Mouse (Mus musculus): Measurements from ENCODE around the gene Lamtor1. TPM values are rescaled to one million over a fixed set of nuclear protein-coding genes. Genes with fewer than 3 reads are reported as not detected.

Gene Lamtor1
- polyA plus RNA-seq, 1 experiment from 2014 or later, result 163 TPM

GRCm38 (mm10) chr7:101888460-101888859 is 17.2 kb upstream of the Lamtor1 start:
- Histone ChIP-seq H3K27me3 (ENCODE audit: control insufficient read depth, insufficient read depth, low read depth, low read length) (no peaks in the 10 kb centered on the region), H3K9me3 (ENCODE audit: control insufficient read depth, low read length) (no peaks in the 10 kb centered on the region), H3K4me1 (replicated peaks; ENCODE audit: control insufficient read depth, insufficient read depth, low read length) (no peaks in the 10 kb centered on the region), H3K36me3 (ENCODE audit: control insufficient read depth, insufficient read depth, low read length) (no peaks in the 10 kb centered on the region), H3K4me2 (ENCODE audit: low read depth, low read length) (no peak overlapping the region), H3K27ac (ENCODE audit: low read length) (no peak overlapping the region), H3K9ac (ENCODE audit: low read length) (no peak overlapping the region), H3K4me3 (ENCODE audit: low read length) (no peak overlapping the region)
- ATAC-seq (ENCODE audit: low read depth), result no peak
- WGBS, result 77% methylated on average over 4 of the region's 4 CpGs

GRCm38 (mm10) chr7:101895695-101896094 is 10.0 kb upstream of the Lamtor1 start:
- Histone ChIP-seq H3K36me3 (ENCODE audit: control insufficient read depth, insufficient read depth, low read length) (no peaks in the 10 kb centered on the region), H3K27ac (ENCODE audit: low read length) (no peak overlapping the region), H3K27me3 (ENCODE audit: control insufficient read depth, insufficient read depth, low read depth, low read length) (no peaks in the 10 kb centered on the region), H3K4me1 (replicated peaks; ENCODE audit: control insufficient read depth, insufficient read depth, low read length) (peaks cover 2% of the 10 kb centered on the region; the same call in 1 of the 2 replicates), H3K9me3 (ENCODE audit: control insufficient read depth, low read length) (no peaks in the 10 kb centered on the region), H3K4me2 (ENCODE audit: low read depth, low read length) (peak overlapping the region; percentile 40), H3K4me3 (ENCODE audit: low read length) (peak overlapping the region; percentile 49), H3K9ac (ENCODE audit: low read length) (peak overlapping the region; percentile 42)
- 41% methylated on average over 9 of the region's 9 CpGs for WGBS
- ATAC-seq (ENCODE audit: low read depth), result no peak

GRCm38 (mm10) chr7:101896104-101897066 is 9.3 kb upstream of the Lamtor1 start:
- H3K9me3 ChIP-seq (ENCODE audit: control insufficient read depth, low read length), result no peaks in the 10 kb centered on the region
- H3K27ac ChIP-seq (ENCODE audit: low read length), result peak overlapping the region; percentile 89
- no peaks in the 10 kb centered on the region for H3K27me3 ChIP-seq (ENCODE audit: control insufficient read depth, insufficient read depth, low read depth, low read length)
- H3K9ac ChIP-seq (ENCODE audit: low read length), result peak overlapping the region; percentile 66
- peak overlapping the region; percentile 54 for H3K4me2 ChIP-seq (ENCODE audit: low read depth, low read length)
- H3K4me1 ChIP-seq (replicated peaks; ENCODE audit: control insufficient read depth, insufficient read depth, low read length), result peaks cover 2% of the 10 kb centered on the region; the same call in 1 of the 2 replicates
- WGBS, result under 1% methylated on average over 57 of the region's 57 CpGs
- H3K4me3 ChIP-seq (ENCODE audit: low read length), result peak overlapping the region; percentile 49
- ATAC-seq (ENCODE audit: low read depth), result peak; percentile 98
- H3K36me3 ChIP-seq (ENCODE audit: control insufficient read depth, insufficient read depth, low read length), result no peaks in the 10 kb centered on the region

- H3K9me3 ChIP-seq (ENCODE audit: control insufficient read depth, low read length), result 0 out of 2 replicates have a peak, but pooled peaks cover 3% of the 10 kb centered on the region
- H3K27me3 ChIP-seq (ENCODE audit: control insufficient read depth, insufficient read depth, low read depth, low read length), result no peaks in the 10 kb centered on the region
- peaks cover 3% of the 10 kb centered on the region; the same call in 1 of the 2 replicates for H3K4me1 ChIP-seq (replicated peaks; ENCODE audit: control insufficient read depth, insufficient read depth, low read length)
- no peak for ATAC-seq (ENCODE audit: low read depth)
- no peak overlapping the region for H3K9ac ChIP-seq (ENCODE audit: low read length)
- WGBS, result 84% methylated on average over 16 of the region's 16 CpGs
- H3K36me3 ChIP-seq (ENCODE audit: control insufficient read depth, insufficient read depth, low read length), result no peaks in the 10 kb centered on the region
- H3K4me2 ChIP-seq (ENCODE audit: low read depth, low read length), result no peak overlapping the region
- no peak overlapping the region for H3K27ac ChIP-seq (ENCODE audit: low read length)
- no peak overlapping the region for H3K4me3 ChIP-seq (ENCODE audit: low read length)
Measured at GRCm38 (mm10) chr7:101900331-101901097, 5.2 kb upstream of the Lamtor1 start.

- Histone ChIP-seq H3K4me2 (ENCODE audit: low read depth, low read length) (no peak overlapping the region), H3K9me3 (ENCODE audit: control insufficient read depth, low read length) (0 out of 2 replicates have a peak, but pooled peaks cover 3% of the 10 kb centered on the region), H3K9ac (ENCODE audit: low read length) (no peak overlapping the region), H3K4me3 (ENCODE audit: low read length) (no peak overlapping the region), H3K4me1 (replicated peaks; ENCODE audit: control insufficient read depth, insufficient read depth, low read length) (peaks cover 9% of the 10 kb centered on the region), H3K27ac (ENCODE audit: low read length) (no peak overlapping the region), H3K36me3 (ENCODE audit: control insufficient read depth, insufficient read depth, low read length) (no peaks in the 10 kb centered on the region), H3K27me3 (ENCODE audit: control insufficient read depth, insufficient read depth, low read depth, low read length) (no peaks in the 10 kb centered on the region)
- WGBS, result 87% methylated on average over 10 of the region's 10 CpGs
- no peak for ATAC-seq (ENCODE audit: low read depth)
Measured at GRCm38 (mm10) chr7:101901969-101902368, 3.7 kb upstream of the Lamtor1 start.

DNA sequence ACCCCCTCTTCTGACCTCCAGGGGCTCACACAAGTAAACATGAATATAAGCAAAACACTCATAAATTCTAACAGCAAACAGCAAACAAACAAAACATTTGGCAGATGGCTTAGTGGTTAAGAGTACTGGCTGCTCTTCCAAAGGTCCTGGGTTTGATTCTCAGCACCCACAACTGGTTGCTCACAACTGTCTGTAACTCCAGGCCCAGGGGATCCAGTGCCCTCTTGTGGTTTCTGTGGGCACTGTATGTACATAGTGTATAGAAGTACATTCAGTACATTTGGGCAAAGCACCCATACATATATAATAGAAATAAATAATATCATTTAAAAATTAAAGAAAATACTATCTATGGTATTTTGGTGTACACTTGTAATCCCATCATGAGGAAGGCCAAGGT is 2.9 kb upstream of the Lamtor1 start:
- H3K27ac ChIP-seq (ENCODE audit: low read length), result no peak overlapping the region
- H3K36me3 ChIP-seq (ENCODE audit: control insufficient read depth, insufficient read depth, low read length), result no peaks in the 10 kb centered on the region
- H3K4me3 ChIP-seq (ENCODE audit: low read length), result no peak overlapping the region

GRCm38 (mm10) chr7:101906287-101906681 is 580 bp downstream of the Lamtor1 start, which contains the start of gene Tomt:
Tomt (minus strand) TSS chr7:101906359.
- H3K9me3 ChIP-seq (ENCODE audit: control insufficient read depth, low read length), result 0 out of 2 replicates have a peak, but pooled peaks cover 3% of the 10 kb centered on the region
- H3K27ac ChIP-seq (ENCODE audit: low read length), result peak within 1 kb of the TSS; percentile 98
- H3K27me3 ChIP-seq (ENCODE audit: control insufficient read depth, insufficient read depth, low read depth, low read length), result no peaks in the 10 kb centered on the region
- H3K4me3 ChIP-seq (ENCODE audit: low read length), result peak within 1 kb of the TSS; percentile 89
- H3K4me1 ChIP-seq (replicated peaks; ENCODE audit: control insufficient read depth, insufficient read depth, low read length), result peaks cover 18% of the 10 kb centered on the region
- no peak for ATAC-seq (ENCODE audit: low read depth)
- 10% methylated on average over 11 of the region's 11 CpGs for WGBS
- peak within 1 kb of the TSS; percentile 87 for H3K4me2 ChIP-seq (ENCODE audit: low read depth, low read length)
- H3K9ac ChIP-seq (ENCODE audit: low read length), result peak within 1 kb of the TSS; percentile 98
- H3K36me3 ChIP-seq (ENCODE audit: control insufficient read depth, insufficient read depth, low read length), result peaks cover 11% of the 10 kb centered on the region

More for the DNA sequence above, 2.9 kb upstream of the Lamtor1 start:
- H3K4me2 ChIP-seq (ENCODE audit: low read depth, low read length), result no peak overlapping the region
- H3K4me1 ChIP-seq (replicated peaks; ENCODE audit: control insufficient read depth, insufficient read depth, low read length), result peaks cover 13% of the 10 kb centered on the region
- no peak overlapping the region for H3K9ac ChIP-seq (ENCODE audit: low read length)
- no peak for ATAC-seq (ENCODE audit: low read depth)
- no peaks in the 10 kb centered on the region for H3K27me3 ChIP-seq (ENCODE audit: control insufficient read depth, insufficient read depth, low read depth, low read length)
- 0 out of 2 replicates have a peak, but pooled peaks cover 3% of the 10 kb centered on the region for H3K9me3 ChIP-seq (ENCODE audit: control insufficient read depth, low read length)

- Histone ChIP-seq H3K9ac (ENCODE audit: low read length) (peak overlapping the region; percentile 98), H3K9me3 (ENCODE audit: control insufficient read depth, low read length) (0 out of 2 replicates have a peak, but pooled peaks cover 3% of the 10 kb centered on the region), H3K4me1 (replicated peaks; ENCODE audit: control insufficient read depth, insufficient read depth, low read length) (peaks cover 18% of the 10 kb centered on the region), H3K27ac (ENCODE audit: low read length) (no peak overlapping the region; the same call in 1 of the 2 replicates), H3K27me3 (ENCODE audit: control insufficient read depth, insufficient read depth, low read depth, low read length) (no peaks in the 10 kb centered on the region), H3K36me3 (ENCODE audit: control insufficient read depth, insufficient read depth, low read length) (peaks cover 12% of the 10 kb centered on the region), H3K4me3 (ENCODE audit: low read length) (peak overlapping the region; percentile 89), H3K4me2 (ENCODE audit: low read depth, low read length) (peak overlapping the region; percentile 87)
- no peak for ATAC-seq (ENCODE audit: low read depth)
- WGBS, result 51% methylated on average over 8 of the region's 8 CpGs
Measured at GRCm38 (mm10) chr7:101906696-101907095, 992 bp downstream of the Lamtor1 start.

GRCm38 (mm10) chr7:101908367-101908766 is 2.7 kb downstream of the Lamtor1 start:
- Histone ChIP-seq H3K27me3 (ENCODE audit: control insufficient read depth, insufficient read depth, low read depth, low read length) (no peaks in the 10 kb centered on the region), H3K36me3 (ENCODE audit: control insufficient read depth, insufficient read depth, low read length) (peaks cover 29% of the 10 kb centered on the region), H3K4me3 (ENCODE audit: low read length) (no peak overlapping the region), H3K4me2 (ENCODE audit: low read depth, low read length) (no peak overlapping the region), H3K27ac (ENCODE audit: low read length) (no peak overlapping the region), H3K9ac (ENCODE audit: low read length) (no peak overlapping the region), H3K4me1 (replicated peaks; ENCODE audit: control insufficient read depth, insufficient read depth, low read length) (peaks cover 18% of the 10 kb centered on the region), H3K9me3 (ENCODE audit: control insufficient read depth, low read length) (no peaks in the 10 kb centered on the region)
- ATAC-seq (ENCODE audit: low read depth), result no peak
- WGBS, result 56% methylated on average over 4 of the region's 4 CpGs
